Mouse (Mus musculus) heart, postnatal 4 days (tissue): ENCODE results near the gene Rplp2. TPM values are rescaled to one million over a fixed set of nuclear protein-coding genes. Genes with fewer than 3 reads are reported as not detected.

Experiments used
- DNase-seq: peaks from one replicate; pipeline ENCODE4 v3.0.0; 2021
- total RNA-seq, 2 experiments: library from RNA; stranded (reverse); gene quantifications; 2 replicates each; pipeline ENCODE4 v1.2.3; 2021

Gene Rplp2
- total RNA-seq, 2 experiments from 2014 or later = 1,146 to 1,184 TPM

DNA sequence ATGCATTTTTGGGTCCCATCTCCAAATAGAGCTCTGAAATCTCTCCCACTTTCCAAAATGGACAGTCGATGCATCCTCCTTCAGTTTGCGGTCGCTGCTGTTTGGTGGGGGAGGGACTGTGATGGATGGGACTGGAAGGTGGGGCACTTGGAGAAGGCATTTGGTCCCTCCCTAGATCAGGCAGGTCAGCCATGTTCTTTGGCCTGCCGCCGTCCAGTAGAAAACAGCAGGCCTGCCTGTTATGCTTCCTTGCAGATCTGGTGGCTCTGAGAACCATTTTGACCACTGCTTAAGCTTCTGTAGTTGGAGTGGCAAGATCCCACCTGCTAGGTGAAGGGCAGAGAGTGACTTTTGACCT is 21.0 kb downstream of the Rplp2 start:
- no peak for DNase-seq

DNA sequence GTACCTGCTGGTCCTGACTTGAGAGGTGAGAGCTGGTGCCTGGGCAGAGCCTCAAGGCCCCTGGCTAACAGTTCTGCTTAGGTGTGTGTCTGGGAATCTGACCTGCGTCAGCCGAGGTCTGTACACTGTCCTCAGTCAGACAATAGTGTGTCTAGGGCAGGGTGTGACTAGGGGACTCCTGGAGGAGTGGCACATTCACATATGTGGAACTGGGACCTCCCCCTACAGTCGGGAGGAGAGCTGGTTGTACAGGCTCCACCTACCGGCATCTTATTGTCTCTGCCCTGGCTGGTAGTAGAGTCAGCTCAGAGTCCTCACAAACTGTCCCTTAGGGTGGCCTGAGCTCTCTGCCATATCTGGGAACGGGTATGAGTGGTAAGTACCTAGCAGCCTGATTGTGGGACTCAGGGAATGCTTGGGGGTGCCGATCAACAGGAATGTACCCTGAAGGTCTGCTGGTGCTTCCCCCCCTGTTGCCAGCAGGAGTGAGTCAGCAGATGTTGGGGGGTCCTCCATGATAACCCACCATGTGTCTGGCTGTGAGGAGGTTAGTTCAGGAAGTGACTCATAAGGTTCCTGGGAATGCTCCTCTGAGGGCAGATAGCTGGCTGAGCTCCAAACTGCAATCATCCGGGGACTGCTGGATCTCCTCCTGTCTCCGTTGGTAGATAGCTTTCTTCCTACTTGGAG is 21.5 kb downstream of the Rplp2 start:
- DNase-seq = peak; percentile 78

DNA sequence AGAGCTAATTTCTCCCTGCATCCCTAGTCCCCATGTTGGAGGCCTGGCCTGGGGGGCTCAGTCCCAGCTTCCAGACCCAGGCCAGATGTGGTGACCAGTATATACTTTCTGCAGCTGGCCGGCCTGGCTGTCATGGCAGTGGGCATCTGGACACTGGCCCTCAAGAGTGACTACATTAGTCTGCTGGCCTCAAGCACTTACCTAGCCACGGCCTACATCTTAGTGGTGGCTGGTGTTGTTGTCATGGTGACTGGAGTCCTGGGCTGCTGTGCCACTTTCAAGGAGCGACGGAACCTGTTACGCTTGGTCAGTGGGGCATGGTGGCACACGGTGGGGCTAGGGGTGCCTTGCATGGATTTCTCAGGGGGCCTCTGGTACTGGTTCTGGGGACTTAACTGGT is 22.2 kb downstream of the Rplp2 start:
- DNase-seq = no peak

DNA sequence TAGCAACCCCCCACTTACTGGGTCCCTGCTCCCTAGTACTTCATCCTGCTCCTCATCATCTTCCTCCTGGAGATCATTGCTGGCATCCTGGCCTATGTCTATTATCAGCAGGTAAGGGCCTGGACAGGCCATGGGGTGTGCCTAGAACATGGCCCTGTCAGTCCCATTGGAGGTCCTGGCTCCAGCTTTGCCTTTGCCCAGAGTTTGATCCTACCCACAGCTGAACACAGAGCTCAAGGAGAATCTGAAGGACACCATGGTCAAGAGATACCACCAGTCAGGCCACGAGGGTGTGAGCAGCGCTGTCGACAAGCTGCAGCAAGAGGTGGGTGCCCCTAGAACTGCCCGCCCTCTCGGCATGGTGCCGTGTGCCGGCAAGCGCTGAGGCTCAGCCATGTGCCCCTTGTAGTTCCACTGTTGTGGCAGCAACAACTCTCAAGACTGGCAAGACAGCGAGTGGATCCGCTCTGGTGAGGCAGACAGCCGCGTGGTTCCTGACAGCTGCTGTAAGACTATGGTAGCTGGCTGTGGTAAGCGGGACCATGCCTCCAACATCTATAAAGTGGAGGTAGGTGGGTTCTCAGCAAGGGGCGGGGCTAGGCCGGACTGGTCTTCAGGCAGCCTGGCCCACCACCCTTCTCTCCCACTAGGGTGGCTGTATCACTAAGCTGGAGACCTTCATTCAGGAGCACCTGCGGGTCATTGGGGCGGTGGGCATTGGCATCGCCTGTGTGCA is 22.9 kb downstream of the Rplp2 start:
- DNase-seq = peak; percentile 58

GRCm38 (mm10) chr7:141470637-141470944 is 23.4 kb downstream of the Rplp2 start:
- DNase-seq = no peak

GRCm38 (mm10) chr7:141471236-141471635 is 24.1 kb downstream of the Rplp2 start:
- no peak for DNase-seq

DNA sequence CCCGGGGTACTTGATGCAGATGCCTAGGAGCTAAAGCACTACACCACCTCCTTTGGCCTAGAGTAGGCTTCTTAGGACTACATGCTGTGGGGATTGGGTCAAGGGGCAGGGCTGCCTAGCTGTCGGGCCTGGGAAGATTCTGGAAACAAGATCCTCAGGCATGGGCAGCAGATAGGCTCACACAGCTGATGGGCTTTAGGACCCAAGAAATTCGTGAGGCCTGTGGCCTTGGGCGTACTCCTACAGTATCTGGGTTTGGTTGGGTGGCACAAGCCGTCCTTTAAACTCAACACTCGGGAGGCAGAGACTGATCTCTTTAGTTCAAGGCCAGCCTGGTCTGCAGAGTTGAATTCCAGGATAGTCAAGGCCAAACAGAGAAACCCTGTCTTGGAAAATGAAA is 25.1 kb downstream of the Rplp2 start:
- no peak for DNase-seq

DNA sequence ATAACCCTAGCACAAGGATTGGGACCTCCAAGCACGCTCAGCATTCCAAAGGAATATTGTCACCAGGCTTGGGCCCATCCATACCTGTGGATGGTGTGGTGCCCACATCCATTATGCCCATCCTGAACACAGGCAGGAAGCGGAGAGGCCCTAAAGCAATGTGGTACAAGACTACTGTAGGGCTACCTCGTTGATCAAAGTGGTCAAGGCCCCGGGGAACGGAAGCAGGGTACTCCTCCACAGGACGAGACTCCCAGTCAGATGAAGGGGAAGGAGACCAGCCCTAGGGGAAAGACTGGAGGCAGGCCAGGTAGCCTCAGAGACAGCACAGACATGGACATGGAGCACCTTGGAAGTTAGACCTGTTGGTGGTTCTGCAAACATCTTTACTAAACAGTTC is 25.6 kb downstream of the Rplp2 start:
- no peak for DNase-seq

DNA sequence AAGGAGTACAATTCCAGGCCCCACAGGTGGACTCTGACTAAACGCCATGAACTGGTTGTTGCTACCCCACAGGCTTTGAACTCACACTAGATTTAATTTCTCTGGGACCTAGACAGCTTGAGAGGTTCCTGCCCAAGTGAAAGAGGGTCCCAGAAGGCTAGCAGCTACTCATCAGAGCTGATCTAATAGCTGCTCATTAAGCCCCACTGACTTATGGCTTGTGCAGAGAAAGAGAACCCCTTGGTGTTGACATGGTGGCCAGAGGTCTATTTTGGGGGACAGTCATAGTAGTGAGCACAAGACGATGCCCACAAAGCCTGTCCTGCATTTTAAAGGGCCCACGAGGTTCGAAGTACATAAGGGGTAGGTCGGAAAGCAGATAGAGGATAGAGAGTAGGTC is 27.0 kb downstream of the Rplp2 start:
- no peak for DNase-seq

DNA sequence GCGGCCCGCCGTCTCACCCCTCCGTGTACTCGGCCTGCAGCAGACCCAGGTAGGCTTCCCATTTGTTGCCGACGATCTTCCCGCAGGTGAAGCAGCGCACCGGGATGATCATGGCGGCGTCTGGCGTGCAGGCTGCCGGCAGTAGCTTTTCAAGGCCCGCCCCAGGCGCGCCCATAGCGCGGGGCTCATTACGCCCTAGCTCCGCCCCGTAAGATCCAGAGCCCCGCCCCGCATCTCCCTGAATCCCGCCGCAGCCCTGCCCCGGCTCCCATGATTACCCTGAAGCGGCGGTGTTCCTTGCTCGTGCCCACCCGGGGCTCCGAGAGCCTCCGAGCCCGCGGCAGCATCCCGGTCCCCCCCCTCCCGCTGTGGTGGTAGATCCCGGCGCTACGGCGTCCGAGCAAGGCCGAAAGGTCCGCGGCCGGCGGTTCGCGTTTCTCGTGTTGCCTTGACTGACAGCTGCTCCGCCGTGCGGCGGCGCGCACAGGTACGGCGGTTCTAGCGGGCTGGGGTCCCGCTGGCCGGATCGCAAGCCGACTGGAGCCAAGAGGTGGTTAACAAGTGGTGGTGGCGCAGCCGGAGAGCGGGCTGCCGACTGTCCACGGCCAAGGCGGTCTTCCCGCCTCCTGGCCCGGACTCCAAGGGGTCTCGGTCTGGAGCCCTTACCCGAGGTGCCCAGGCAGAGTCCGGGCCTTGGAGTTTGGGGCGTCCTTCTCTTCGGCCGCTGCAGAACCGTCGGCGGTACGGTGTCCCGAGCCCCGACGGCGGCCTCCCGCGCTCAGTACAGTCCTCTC is 28.0 kb downstream of the Rplp2 start, which contains the start of the genes Polr2l and Tspan4:
Gene Polr2l, minus strand, starts transcription at position 122 of the 794 bp plus-strand sequence.
Gene Tspan4, plus strand, starts transcription at position 230 of the 794 bp plus-strand sequence.
- DNase-seq = peak; percentile 87

DNA sequence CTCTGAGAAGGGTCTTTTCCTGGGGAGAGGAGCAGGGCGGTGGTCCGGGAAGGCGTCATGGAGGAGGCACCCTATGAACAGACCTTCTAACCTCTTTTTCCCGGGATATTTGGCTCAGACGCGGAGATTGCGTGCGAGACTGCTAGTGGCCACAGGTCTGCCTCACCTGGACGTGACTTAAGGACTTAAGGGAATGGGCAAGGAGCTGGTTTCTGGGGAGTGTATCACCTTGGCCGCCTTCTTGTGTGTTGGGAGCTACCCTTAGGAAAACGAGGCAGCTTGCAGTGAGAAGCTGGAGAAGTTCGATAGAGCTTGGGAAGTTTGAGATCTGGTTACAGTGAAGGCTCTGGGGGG is 28.6 kb downstream of the Rplp2 start:
- no peak for DNase-seq

GRCm38 (mm10) chr7:141476226-141476980 is 29.2 kb downstream of the Rplp2 start:
- peak; percentile 89 for DNase-seq

DNA sequence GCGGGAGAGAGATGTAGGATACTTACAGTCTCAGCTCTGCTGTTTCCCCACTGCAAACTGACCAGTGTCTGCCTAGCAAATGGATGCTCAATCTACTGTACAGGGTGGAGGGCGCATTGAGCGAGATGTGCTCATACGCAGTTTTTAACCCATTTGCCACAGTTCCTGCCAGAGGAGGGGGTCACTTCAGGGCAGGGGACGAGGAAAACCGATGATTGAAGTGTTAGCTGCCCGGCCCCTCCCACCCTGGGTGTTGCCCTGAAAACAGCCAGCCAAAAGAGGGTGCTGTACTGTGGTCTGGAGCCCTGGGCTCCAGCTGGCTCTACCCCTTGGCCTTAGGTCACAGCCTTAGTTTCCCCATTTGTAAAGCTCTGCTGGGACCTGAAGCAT is 29.8 kb downstream of the Rplp2 start:
- no peak for DNase-seq

DNA sequence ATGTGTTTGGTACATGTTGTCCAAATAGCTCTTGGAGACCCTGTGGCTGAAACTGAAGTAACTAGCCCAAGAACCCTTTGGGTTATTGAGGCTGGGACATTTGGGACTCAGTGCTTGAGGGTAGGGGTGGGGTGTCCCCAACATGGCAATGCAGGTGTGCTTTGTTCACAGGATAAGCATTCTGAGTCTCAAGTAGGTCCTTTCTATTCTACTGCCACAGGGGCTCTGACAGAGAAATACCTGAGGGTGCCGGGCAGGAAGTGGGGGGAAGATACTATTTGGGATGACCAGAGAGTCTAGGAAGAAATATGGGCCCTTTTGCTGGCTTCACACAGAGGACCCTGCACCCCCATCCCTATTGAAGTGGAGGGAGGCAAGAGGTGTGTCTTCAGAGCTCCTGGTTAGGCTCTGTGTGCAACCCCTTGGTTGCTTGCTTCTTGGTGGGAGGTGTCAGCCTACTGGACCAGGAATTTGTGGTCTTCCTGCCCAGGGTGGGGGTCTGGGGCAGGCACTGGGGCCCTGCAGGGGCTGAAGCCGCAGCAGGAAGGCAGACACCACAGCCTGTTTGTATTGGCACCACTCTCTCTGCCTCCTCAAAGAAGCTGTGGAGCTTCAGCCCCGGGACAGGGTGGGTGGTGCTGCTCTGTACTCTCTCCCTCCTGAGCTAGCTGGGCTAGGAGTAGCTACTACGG is 30.6 kb downstream of the Rplp2 start:
- DNase-seq = no peak

- DNase-seq = no peak
Observed at GRCm38 (mm10) chr7:141478270-141478748, 31.1 kb downstream of the Rplp2 start.

DNA sequence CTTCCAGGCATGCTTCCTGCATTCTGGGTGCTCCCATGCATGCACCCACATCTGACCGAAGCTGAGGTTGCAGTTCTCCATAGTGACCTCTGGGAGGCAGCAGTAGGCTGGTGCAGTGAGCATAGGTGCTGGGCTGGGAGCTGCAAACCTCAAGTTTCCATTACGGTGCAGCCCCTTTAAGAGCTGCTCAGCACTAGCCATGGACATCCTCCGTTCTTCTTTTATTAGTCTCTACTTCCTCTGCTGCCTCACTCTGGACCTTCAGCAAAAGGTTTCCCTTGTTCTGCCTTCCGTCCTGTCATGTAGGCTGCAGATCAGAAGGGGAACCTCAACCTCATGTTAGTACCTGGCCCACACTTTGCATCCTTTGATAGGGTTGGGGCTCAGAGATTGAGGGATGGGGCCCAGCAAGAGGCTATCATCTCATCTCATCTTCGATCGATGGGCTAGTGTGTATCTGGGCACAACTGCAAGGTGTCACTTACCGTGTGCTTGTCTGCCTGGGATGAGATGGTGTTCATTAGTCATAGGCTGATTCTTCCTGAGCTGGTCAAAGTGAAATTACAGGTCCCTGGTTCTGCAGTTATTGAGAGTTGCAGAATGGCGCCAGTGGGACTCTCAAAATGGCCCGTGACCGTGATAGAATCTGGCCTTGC is 33.8 kb downstream of the Rplp2 start:
- peak; percentile 80 for DNase-seq

DNA sequence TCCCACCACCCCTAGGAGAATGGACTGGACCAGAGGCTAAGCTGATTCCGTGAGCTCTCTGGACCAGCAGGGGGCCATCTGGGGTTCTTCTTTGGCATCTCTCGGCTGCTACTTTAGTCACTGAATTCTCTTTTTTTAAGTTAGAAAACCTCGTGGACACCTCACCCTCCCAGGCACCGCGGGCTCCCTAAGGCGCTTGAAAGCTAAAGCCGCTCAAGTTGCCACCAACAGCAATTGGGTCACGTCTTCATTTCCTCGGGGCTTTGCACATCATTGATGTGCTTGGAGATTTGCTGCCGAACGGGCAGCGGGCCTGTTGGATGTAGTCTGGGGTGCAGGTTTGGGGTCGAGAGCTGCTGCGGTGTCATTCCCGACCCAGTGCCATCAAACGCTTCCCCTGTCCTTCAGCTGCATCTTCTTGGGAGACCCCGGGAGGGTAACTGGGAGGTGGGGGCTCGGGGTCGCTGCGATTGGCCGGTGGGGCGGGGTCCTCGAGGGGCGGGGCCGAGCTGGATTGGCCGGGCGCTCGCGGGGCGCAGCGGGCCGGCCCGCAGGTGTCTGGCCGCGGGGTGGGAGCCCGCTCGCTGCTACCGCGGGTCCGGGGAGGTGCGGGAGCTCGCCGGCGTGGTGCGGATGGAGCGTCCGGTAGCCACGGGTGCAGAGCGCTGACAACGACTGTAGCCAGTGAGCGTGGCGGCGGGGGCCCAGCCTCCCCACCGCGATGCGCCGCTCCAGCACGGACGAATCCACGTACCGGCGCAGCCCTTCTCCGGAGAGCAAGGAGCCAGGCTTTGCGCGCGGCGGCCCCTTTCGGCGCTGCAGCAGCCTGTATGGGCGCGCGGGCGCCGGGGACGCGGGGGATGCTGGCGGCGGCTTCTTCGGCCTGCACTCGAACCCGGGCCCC is 34.6 kb downstream of the Rplp2 start:
- DNase-seq = peak; percentile 73

DNA sequence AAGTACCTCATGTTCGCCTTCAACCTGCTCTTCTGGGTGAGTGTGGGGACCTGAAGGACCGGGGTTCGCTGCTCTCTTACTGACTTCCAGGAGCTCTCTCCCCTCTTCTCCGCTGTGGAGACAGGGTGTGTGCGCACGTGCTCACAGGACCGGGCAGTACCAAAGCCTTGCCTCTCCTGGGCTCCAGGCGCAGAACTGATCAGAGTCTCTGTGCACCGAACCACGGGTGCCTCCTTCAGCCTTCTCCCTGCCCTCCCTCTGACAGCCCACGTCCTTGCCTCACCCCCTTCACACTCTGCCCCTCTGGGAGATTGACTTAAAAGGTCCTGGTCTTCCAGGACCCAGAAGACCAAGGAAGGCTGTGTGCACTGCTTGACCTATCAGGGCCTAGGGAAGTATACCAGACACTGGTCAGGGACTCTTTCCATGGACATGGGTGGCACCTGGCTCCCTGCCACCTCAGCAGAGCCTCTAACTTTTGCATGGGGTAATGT is 35.4 kb downstream of the Rplp2 start:
- no peak for DNase-seq

DNA sequence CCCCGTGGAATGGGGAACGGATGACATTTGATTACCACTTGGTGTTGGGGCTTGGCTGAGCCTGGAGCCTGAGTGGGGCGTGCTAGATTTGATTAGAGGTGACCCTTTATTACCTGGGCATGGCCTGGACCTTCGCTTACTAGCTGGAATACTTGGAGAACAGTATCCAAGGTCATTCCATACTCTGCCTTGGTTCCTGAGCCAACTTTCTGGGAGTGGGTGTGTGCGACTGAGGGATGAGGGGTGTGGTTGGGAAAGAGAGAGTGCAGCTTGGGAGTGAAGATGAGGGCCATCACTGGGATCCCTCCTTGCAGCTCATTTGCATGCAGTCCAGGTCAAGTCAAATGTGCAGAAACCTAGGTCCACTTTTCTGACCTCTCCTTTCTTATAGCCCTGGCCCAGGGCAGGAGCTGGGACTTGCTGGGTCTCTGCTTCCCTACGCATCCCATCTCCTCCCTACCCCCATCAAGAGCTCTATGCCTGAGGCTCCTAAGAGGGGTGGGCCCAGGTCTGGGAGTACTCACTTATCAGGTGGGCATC is 36.0 kb downstream of the Rplp2 start:
- DNase-seq = no peak
